Mouse (Mus musculus): Measurements from ENCODE around the gene Trpm1.

GRCm38 (mm10) chr7:64236521-64236920, 82.9 kb downstream of the Trpm1 start:
- TF ChIP-seq CTCF (IDR thresholded peaks at IDR 0.05; ENCODE audit: low read depth, low read length) (no peak), POLR2AphosphoS5 (IDR thresholded peaks at IDR 0.05; ENCODE audit: insufficient replicate concordance, low read depth, low read length) (no peak), GATA1 (IDR thresholded peaks at IDR 0.05; ENCODE audit: borderline replicate concordance, low read length) (no peak)
